In genomic region chr5:77269399-77269798, GRCm38 (mm10) we compare ENCODE assay signal across 11 mouse cellular contexts. TPM values are rescaled to one million over a fixed set of nuclear protein-coding genes. Genes with fewer than 3 reads are reported as not detected.
DNase-seq lines count a peak whose midpoint lies in the region; TF ChIP-seq lines count a peak whose summit lies in the region.
"Had no signal": no experiment of that assay in that cellular context is flagged by ENCODE, and none has a peak within 500 bp of the region (broad histone marks: within the 10 kb centered on the region; RNA-seq: fewer than 3 reads in every experiment).

No protein-coding gene starts in this region.

- peaks cover 7% of the 10 kb centered on the region for H3K4me1 ChIP-seq in kidney, adult 2 months (ENCODE audit: control insufficient read depth, insufficient read depth, low read length)

- WGBS in kidney, adult 2 months = 82% methylated on average over 8 of the region's 8 CpGs

- intact Hi-C loops in left cerebral cortex, postnatal 10 days (cut with DNase I) = no loop called here

- H3K36me3 ChIP-seq in kidney, adult 2 months (ENCODE audit: control insufficient read depth, insufficient read depth, low read length) = peaks cover 2% of the 10 kb centered on the region; the same call in 1 of the 2 replicates

- TF ChIP-seq CTCF in kidney, adult 2 months (conservative IDR thresholded peaks at IDR 0.05; ENCODE audit: insufficient read depth, insufficient read length, low read depth, low read length) = peak; percentile 43

- no peak for TF ChIP-seq POLR2A in kidney, adult 2 months (IDR thresholded peaks at IDR 0.05; ENCODE audit: low read depth, low read length)

- no peaks in the 10 kb centered on the region for H3K27me3 ChIP-seq in kidney, adult 2 months (replicated peaks; ENCODE audit: control insufficient read depth, insufficient read depth, low read length)

- no peak overlapping the region for H3K4me3 ChIP-seq in kidney, adult 2 months (ENCODE audit: insufficient read depth, low read depth, low read length)
- H3K4me3 ChIP-seq: midbrain, embryonic 10.5 days had no signal

- H3K27ac ChIP-seq in kidney, adult 2 months (ENCODE audit: insufficient read depth, low read depth, low read length) = no peak overlapping the region
- H3K27ac ChIP-seq: midbrain, embryonic 10.5 days had no signal

- no peak for DNase-seq in kidney, adult 2 months
- no peak for DNase-seq in kidney, adult 9 months
- peak; percentile 50 to 71 for DNase-seq in spleen, postnatal 4 days (ENCODE audit: low spot score in 2 of 2)
- no peak for DNase-seq in spleen, adult 18-20 months
- DNase-seq in ZHBTc4 (ENCODE audit: low read depth, low spot score) = peak; percentile 90
- peak; percentile 42 for DNase-seq in thymus, postnatal 14 days
- DNase-seq in left cerebral cortex, postnatal 10 days (ENCODE audit: extremely low spot score in 1 of 2, low spot score in 2 of 2) = no peak
- DNase-seq in layer of hippocampus, adult 11-12 months (ENCODE audit: low spot score) = no peak
- DNase-seq: cerebellum, adult 2 months had no signal

RNA-seq across cellular contexts. Expression of gene Rest, which starts 4.1 kb away (rescaled TPM):
- 7.3 and 8.3 TPM in 2 replicates for polyA plus RNA-seq in kidney, adult 2 months (2012; rRNA removed)
- total RNA-seq in left cerebral cortex, postnatal 10 days (2021) = 1 to 10 TPM; 4.2 to 5.0 TPM

RNA-seq across cellular contexts. Expression of gene Noa1, which starts 40.5 kb away (rescaled TPM):
- 15.1 and 17.7 TPM in 2 replicates for polyA plus RNA-seq in kidney, adult 2 months (2012; rRNA removed)
- total RNA-seq in left cerebral cortex, postnatal 10 days (2021) = 10 to 100 TPM; 23.3 to 27.5 TPM

RNA-seq across cellular contexts. Expression of gene Polr2b, which starts 40.5 kb away (rescaled TPM):
- 15.7 and 32.2 TPM in 2 replicates for polyA plus RNA-seq in kidney, adult 2 months (2012; rRNA removed)
- 10 to 100 TPM; 50.9 to 54.2 TPM for total RNA-seq in left cerebral cortex, postnatal 10 days (2021)

RNA-seq across cellular contexts. Expression of gene Spink2, which starts 58.1 kb away (rescaled TPM):
- 0.23 and 0.68 TPM in 2 replicates for polyA plus RNA-seq in kidney, adult 2 months (2012; rRNA removed)
- not detected for total RNA-seq in left cerebral cortex, postnatal 10 days (2021)
- total RNA-seq: left cerebral cortex, postnatal 14 days had no signal
- polyA plus RNA-seq: cerebellum, adult 2 months had no signal

Comparison
In these comparisons a context has a peak if more than half of its experiments do, and no peak if none do; other contexts are left out.
1. DNase-seq: peak in spleen, postnatal 4 days (2 of 2), ZHBTc4 (single experiment) and thymus, postnatal 14 days (single experiment); none in kidney, adult 2 months (single experiment), kidney, adult 9 months (single experiment), spleen, adult 18-20 months (0 of 2), left cerebral cortex, postnatal 10 days (0 of 2) and layer of hippocampus, adult 11-12 months (single experiment).